Mouse (Mus musculus) megakaryocyte, embryonic 14.5 days (primary cell): ENCODE results near the gene Dpp6.

Experiments used
- FLI1 ChIP-seq: IDR thresholded peaks from 2 replicates; pipeline ENCODE4 v1.6.1; 2012; ENCODE audit warnings: low read length, inconsistent platforms, mixed read lengths
- GATA1 ChIP-seq: IDR thresholded peaks from 3 replicates; pipeline ENCODE4 v1.6.1; 2012; ENCODE audit warnings: mixed read lengths, low read length, inconsistent platforms, borderline replicate concordance

GRCm38 (mm10) chr5:27342276-27342675 is 525.3 kb downstream of the Dpp6 start:
- no peak for TF ChIP-seq GATA1
- TF ChIP-seq FLI1 = no peak
